Mouse (Mus musculus): ENCODE results near the gene Fam120b.
"Not testable (repeated sequence)": the region's sequence is repeated elsewhere in the genome, so short reads cannot be mapped to it uniquely, and the experiment has no call there.

DNA sequence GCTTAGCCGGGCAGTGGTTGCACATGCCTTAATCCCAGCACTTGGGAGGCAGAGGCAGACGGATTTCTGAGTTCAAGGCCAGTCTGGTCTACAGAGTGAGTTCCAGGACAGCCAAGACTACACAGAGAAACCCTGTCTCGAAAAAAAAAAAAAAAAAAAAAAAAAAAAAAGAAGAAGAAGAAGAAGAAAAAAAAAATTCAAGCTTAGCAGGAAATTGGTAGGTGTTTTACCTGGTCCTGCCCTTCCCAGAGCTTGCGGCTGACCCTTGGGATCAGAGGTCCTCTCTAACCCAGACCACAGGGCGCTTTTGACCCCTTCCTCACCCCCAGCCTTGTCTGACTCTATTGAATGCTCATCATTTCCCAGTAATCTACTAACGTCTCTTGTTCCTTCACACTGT is 53.1 kb downstream of the Fam120b start:
- not testable (repeated sequence) for TF ChIP-seq POLR2A (IDR thresholded peaks at IDR 0.05; ENCODE audit: borderline replicate concordance, extremely low read depth, low read depth, low read length); CTCF (IDR thresholded peaks at IDR 0.05; ENCODE audit: insufficient read depth, low read length)
